Mouse (Mus musculus) frontal cortex, adult 2 months (tissue): ENCODE data around the gene Ptbp2. TPM values are rescaled to one million over a fixed set of nuclear protein-coding genes. Genes with fewer than 3 reads are reported as not detected.

Experiments
- DNase-seq, 2 experiments: peaks; one replicate each; pipeline ENCODE4 v3.0.0; 2022; ENCODE audit warnings: low spot score in 1 of 2; ENCODE audit errors: extremely low spot score in 1 of 2
- polyA plus RNA-seq: library from polyadenylated mRNA; depleted of rRNA; stranded (reverse); fragments of >200 nt; gene quantifications from 2 replicates; pipeline ENCODE4 v1.2.3, GENCODE M21; 2012

Gene Ptbp2
- polyA plus RNA-seq, 1 experiment, result 106 TPM

- no peak for DNase-seq
These were observed 82.8 kb downstream of the Ptbp2 start for GRCm38 (mm10) chr3:119701467-119701866.

- no peak for DNase-seq
These were observed 99.5 kb downstream of the Ptbp2 start for GRCm38 (mm10) chr3:119684741-119685140.
